Mouse (Mus musculus) gastrocnemius, adult 2 months (tissue): Measurements from ENCODE around the gene Ifnlr1. TPM values are rescaled to one million over a fixed set of nuclear protein-coding genes. Genes with fewer than 3 reads are reported as not detected.
A peak's percentile ranks its signal among the peaks of the same experiment; 100 is the strongest.

ENCODE experiments used
- DNase-seq: peaks from one replicate; pipeline ENCODE4 v3.0.0; 2022
- H3K27ac ChIP-seq: fragments of 200-600 bp; 2 replicates; pipeline ENCODE4 v1.8.1; 2022; ENCODE audit warnings: mild to moderate bottlenecking
- H3K4me3 ChIP-seq: fragments of 200-600 bp; 2 replicates; pipeline ENCODE4 v1.8.1; 2022; ENCODE audit warnings: mild to moderate bottlenecking, moderate library complexity
- CTCF ChIP-seq: fragments of 200-600 bp; IDR thresholded peaks from 2 replicates; pipeline ENCODE4 v1.8.1; 2022; ENCODE audit warnings: antibody characterized with exemption, mild to moderate bottlenecking, moderate library complexity
- intact Hi-C: fragments of 180-260 bp; cut with DNase I; formaldehyde crosslinking; loops from one replicate; pipeline ENCODE4 v1.15.1; 2025
- total RNA-seq, 2 experiments: library from RNA; stranded (reverse); gene quantifications; 2 replicates each; pipeline ENCODE4 v1.2.3; 2021

The Ifnlr1 gene
- total RNA-seq, 2 experiments from 2014 or later = 0.17 to 0.31 TPM

- Histone ChIP-seq H3K4me3 (no peak overlapping the region), H3K27ac (no peak overlapping the region)
- peak; percentile 61 for TF ChIP-seq CTCF
- intact Hi-C loops = no loop called here
- DNase-seq = no peak
Observed at GRCm38 (mm10) chr4:135666192-135666975, 19.7 kb upstream of the Ifnlr1 start.

GRCm38 (mm10) chr4:135667266-135667844, 18.7 kb upstream of the Ifnlr1 start:
- Histone ChIP-seq H3K4me3 (no peak overlapping the region), H3K27ac (no peak overlapping the region)
- TF ChIP-seq CTCF = peak; percentile 76
- DNase-seq = no peak
- intact Hi-C loops = loop anchor here (1.0 kb wide), 1 partner anchor 150 kb away; no protein-coding TSS in a partner anchor

- no peak overlapping the region for H3K27ac ChIP-seq
- intact Hi-C loops = no loop called here
Observed at GRCm38 (mm10) chr4:135673507-135673906, 12.6 kb upstream of the Ifnlr1 start.

GRCm38 (mm10) chr4:135674993-135675392, 11.1 kb upstream of the Ifnlr1 start:
- TF ChIP-seq CTCF = no peak
- Histone ChIP-seq H3K4me3 (no peak overlapping the region), H3K27ac (no peak overlapping the region)
- intact Hi-C loops = no loop called here
- no peak for DNase-seq

More at GRCm38 (mm10) chr4:135673507-135673906, 12.6 kb upstream of the Ifnlr1 start:
- TF ChIP-seq CTCF = no peak
- H3K4me3 ChIP-seq = no peak overlapping the region
- no peak for DNase-seq

GRCm38 (mm10) chr4:135676476-135676875, 9.6 kb upstream of the Ifnlr1 start:
- no peak for DNase-seq
- no peak for TF ChIP-seq CTCF
- intact Hi-C loops = no loop called here
- Histone ChIP-seq H3K4me3 (no peak overlapping the region), H3K27ac (no peak overlapping the region)

- no peak for DNase-seq
- intact Hi-C loops = no loop called here
- TF ChIP-seq CTCF = no peak
- no peak overlapping the region for H3K27ac ChIP-seq
- H3K4me3 ChIP-seq = no peak overlapping the region
Observed at GRCm38 (mm10) chr4:135679316-135679715, 6.8 kb upstream of the Ifnlr1 start.

- intact Hi-C loops = no loop called here
- no peak overlapping the region for H3K4me3 ChIP-seq
- H3K27ac ChIP-seq = no peak overlapping the region
- DNase-seq = no peak
- TF ChIP-seq CTCF = no peak
Observed at GRCm38 (mm10) chr4:135681789-135682188, 4.3 kb upstream of the Ifnlr1 start.

GRCm38 (mm10) chr4:135683553-135683952, 2.5 kb upstream of the Ifnlr1 start:
- DNase-seq = no peak
- intact Hi-C loops = no loop called here
- H3K4me3 ChIP-seq = no peak overlapping the region
- no peak overlapping the region for H3K27ac ChIP-seq
- TF ChIP-seq CTCF = peak; percentile 53

GRCm38 (mm10) chr4:135684731-135685130, 1.4 kb upstream of the Ifnlr1 start:
- TF ChIP-seq CTCF = no peak
- H3K27ac ChIP-seq = no peak overlapping the region
- intact Hi-C loops = no loop called here
- DNase-seq = no peak
- H3K4me3 ChIP-seq = no peak overlapping the region

- peak overlapping the region; percentile 79 for H3K4me3 ChIP-seq
- intact Hi-C loops = no loop called here
- peak overlapping the region; percentile 66 for H3K27ac ChIP-seq
- no peak for DNase-seq
- no peak for TF ChIP-seq CTCF
Observed at GRCm38 (mm10) chr4:135686568-135686953, 474 bp downstream of the Ifnlr1 start.

GRCm38 (mm10) chr4:135689797-135690196, 3.7 kb downstream of the Ifnlr1 start:
- H3K4me3 ChIP-seq = no peak overlapping the region
- no peak overlapping the region for H3K27ac ChIP-seq
- DNase-seq = no peak
- TF ChIP-seq CTCF = no peak
- intact Hi-C loops = no loop called here

GRCm38 (mm10) chr4:135690241-135690640, 4.2 kb downstream of the Ifnlr1 start:
- H3K4me3 ChIP-seq = no peak overlapping the region
- intact Hi-C loops = no loop called here
- TF ChIP-seq CTCF = no peak
- no peak overlapping the region for H3K27ac ChIP-seq
- DNase-seq = no peak

GRCm38 (mm10) chr4:135692916-135693315, 6.8 kb downstream of the Ifnlr1 start:
- intact Hi-C loops = no loop called here

More at GRCm38 (mm10) chr4:135692916-135693315, 6.8 kb downstream of the Ifnlr1 start:
- Histone ChIP-seq H3K27ac (no peak overlapping the region), H3K4me3 (no peak overlapping the region)
- DNase-seq = no peak
- TF ChIP-seq CTCF = no peak
